Mouse (Mus musculus) fat pad, adult 2 months (tissue): ENCODE data around the gene Gpatch1.

Experiments used
- DNase-seq: peaks from one replicate; pipeline ENCODE4 v3.0.0-alpha.2; 2011; ENCODE audit warnings: low read depth, low spot score; ENCODE audit errors: extremely low read depth

Gpatch1 gene

DNA sequence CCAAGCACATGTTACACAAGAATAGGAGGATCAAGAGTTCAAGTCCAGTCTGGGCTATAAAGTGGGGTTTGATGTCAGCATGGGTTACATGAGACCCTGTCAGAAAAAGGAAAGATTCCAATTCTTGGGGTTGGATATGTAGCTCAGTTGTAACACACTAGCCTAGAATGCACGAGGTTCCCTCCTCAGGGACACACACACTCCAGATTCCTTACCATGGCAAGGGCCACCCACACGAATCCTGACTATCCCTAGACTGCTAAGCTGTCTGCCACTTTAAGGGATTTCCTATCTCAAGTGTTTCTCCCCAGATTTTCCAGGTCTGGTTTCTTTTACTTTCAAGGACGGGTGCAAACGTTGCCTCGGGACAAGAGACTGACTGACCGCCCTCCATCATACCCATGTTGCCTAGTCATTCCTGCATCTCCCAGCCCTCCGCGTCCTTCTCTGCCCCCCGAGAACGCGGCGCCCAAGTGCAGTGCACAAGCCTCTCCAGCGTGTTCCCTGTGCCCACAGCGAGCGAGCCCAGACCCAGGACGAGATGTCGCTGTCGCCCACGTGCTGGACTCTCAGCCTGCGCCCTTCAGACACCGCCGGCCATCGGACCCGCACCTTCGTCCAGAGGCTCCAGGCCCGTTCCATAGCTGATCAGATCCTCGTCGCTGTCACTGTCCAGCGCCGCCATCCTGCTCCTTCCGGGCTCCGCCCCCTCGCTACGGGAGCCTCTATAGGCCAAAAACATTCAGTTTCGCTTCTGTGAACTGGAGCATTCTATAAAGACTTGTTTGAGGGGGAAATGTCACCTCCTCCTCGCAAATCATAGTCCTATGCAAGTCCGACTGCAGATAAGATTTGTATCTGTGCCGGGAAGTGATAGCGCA, at the start of gene Gpatch1:
Gpatch1 (minus strand) TSS at position 712 of the 881 bp plus-strand sequence.
- no peak for DNase-seq

DNA sequence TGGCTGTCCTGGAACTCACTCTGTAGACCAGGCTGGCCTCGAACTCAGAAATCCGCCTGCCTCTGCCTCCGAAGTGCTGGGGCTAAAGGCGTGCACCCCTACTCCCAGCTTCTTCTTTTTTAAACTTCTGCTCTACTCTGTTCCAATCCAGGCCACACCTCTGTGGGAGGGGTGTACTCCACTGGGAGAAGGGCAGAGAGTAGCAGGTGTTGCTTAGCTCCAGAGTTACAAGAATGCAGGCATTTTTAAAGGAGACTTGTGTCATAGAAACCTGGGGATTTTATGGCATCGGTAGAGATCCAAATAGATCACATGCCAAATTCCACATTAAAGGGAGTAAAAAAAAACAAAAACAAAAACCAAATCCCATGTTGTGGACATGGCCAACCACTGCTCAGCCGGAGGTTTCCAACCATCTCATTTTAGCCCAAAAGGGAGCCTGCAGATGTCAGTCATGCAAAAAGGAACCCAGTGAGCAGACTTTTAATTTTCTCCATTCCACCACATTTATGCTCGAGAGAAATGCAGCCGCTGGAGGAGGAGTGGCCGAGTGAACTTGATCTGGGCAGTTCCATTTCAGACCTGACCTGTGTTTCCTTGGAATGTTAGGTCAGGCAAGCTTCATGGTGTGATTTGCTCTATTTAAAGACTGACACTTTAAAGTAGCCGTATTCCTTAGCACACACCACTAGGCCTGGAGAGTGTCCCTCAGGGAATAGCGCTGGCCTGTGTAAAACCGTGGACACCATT, 47.1 kb upstream of the Gpatch1 start:
- DNase-seq = no peak

DNA sequence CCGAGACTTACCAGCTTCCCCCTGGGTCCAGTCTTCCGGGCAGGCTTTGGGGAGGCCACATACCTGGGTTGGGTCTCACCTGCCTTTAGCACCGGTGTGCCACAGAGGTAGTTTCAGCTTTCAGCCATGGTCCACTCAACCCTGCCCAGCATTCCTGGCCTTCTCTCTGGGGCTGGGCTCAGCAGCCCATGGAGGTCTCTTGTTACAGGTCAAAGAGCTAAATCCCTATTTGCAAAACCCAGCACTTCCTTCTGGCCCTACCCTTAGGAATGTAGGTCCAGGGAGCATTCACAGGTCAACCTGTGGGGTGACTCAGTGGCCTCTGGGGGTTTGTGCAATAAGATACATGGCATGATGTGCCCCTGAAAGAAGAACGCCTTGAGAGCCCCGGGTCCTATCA, 44.6 kb upstream of the Gpatch1 start:
- DNase-seq = no peak

DNA sequence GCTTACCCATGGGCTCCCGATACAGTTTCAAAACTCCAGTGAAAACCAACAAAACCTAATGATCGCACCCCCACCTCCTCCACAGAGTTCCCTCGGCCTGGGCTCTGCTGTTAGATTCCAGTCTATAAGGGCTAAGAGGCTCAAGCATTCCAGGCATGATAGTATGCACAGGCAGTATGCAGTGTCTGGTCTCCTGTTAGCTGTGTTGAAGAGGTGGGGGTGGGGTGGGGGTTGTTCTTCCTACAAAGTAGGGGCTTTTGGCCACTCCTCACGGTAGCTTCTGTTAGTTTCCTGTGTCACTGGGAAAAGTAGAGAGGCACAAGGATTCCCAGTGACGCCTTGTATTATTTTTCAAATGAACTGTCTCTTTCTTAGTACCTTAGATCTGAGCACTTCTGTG, 44.0 kb upstream of the Gpatch1 start:
- no peak for DNase-seq

DNA sequence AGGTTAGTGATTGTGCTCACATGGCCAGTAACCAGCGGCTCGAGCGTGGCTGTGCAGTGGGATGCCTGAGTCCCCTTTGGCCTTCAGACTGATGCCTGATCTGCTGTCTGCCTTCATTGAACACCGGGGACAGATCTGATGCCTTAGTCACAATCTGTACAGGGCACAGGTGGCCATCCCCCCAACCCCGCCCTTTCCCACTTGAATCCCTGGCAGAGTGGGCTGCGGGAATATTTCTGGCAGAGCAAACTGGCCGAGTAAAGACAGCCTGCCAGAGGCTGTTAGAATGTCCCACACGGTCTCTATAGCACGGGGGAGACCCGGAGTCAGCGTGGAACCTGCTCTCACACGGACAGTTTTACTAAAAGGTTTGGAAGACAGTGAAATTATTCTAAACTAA, 39.4 kb upstream of the Gpatch1 start:
- DNase-seq = no peak

DNA sequence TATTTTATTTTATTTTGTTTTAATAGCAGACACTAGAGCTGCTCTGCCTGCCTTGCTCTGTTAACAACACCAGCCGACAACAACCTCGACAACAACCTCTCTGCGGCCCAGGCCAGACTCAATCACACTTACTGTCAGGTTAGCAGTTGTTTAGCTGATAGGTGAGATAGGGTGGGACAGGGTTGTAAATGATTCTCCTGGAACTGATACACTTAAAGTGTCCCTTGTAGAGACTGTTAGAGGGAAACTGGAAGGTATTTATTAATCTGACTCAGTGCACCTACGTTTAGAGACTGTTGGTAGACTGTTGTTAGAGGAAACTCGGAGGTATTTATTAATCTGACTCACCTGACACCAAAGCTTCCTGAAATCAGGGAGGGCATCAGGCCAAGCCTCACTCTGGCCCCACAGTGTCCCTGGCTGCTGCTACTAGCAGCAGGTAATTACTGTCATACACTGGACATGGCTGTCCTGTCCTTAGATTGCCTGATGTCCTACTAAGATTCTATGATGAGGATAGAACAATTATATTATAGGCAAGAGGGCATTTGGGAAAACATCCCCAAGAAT, 37.1 kb upstream of the Gpatch1 start:
- DNase-seq = no peak

DNA sequence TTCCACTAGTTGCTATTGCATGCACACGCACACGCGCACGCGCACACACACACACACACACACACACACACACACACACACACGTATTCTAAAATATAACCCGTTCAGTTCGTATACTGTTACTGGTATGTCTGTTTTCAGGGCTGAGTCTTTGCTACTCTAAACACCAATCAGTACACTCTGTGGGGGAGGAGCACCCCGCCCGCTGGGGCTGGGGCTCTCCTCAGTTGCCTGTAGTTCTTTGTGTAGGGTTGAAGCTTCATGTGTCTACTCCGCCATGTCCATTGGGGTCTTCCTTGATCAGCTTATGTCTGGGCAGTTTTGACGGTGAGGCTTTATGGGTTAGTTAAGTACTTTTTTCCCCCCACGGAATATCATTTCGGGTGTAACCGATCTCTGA, 35.1 kb upstream of the Gpatch1 start:
- no peak for DNase-seq

DNA sequence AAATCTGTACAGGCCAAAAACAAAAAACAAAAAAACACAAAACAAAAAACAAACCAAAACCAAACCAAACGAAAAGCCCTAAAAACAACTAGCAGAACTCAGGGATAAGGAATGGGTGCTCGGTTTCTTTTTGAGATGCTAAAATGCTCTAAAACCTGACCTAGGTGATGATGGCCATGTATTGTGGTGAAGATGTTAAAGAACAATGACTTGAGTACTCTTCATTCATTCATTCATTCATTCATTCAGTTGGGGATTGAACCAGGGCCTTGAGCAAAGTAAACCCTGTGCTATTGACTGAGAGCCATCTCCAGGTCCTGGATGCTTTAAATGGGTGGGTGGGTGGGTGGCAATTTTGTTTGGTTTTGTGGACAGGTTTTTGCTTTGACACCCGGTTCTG, 32.9 kb upstream of the Gpatch1 start:
- DNase-seq = no peak

DNA sequence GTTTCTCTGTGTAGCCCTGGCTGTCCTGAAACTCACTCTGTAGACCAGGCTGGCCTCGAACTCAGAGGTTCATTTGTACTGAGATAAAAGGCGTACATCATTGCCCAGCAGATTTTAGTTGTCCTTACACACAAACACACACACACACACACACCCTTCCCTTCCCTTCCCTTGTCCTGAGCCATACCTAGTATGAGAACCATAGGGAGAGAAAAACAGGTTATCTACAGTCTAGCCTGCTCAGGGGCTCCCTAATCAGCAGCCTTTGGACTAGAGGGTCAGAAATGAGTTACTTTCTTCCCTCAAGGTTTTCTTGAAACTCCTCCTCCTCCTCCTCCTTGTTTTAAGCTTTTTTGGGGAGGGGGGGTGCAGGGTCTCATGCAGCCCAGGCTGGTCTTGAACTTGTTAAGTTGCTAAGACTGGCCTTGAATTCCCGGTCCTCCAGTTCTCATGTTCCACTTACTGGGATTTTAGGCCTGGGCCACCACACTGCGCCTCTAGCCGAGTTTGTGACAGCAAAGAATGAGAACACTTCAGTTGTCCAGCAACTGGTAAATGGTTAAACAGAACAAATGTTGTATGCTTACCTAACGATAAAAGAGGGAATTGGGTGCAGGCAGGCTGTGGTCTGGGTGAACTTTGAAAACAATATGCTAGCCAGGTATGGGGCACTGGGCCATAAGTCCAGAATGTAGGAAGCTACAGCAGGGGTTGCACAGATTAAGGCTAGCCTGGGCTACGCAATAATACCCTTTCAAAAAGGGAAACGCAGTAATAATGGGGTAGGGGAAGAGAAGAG, 31.8 kb upstream of the Gpatch1 start:
- no peak for DNase-seq

DNA sequence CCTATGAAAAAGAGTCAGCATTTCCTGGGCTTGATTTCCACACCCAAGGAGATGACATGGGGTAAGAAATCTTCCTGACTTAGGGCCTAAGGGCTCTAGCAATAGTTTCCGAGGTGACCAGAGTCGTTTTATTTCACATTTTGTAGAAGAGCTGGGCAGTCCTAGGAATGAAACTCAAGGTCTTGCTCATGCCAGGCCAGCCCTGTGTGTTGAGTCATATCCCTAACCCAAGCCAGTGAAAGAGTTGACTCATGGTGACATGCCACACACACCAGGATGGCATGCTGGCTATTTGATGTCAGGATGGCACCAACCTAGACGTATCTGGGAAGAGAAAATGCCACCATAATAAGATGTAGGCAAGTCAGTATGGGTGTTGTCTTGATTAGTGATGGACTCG, 30.8 kb upstream of the Gpatch1 start:
- no peak for DNase-seq

DNA sequence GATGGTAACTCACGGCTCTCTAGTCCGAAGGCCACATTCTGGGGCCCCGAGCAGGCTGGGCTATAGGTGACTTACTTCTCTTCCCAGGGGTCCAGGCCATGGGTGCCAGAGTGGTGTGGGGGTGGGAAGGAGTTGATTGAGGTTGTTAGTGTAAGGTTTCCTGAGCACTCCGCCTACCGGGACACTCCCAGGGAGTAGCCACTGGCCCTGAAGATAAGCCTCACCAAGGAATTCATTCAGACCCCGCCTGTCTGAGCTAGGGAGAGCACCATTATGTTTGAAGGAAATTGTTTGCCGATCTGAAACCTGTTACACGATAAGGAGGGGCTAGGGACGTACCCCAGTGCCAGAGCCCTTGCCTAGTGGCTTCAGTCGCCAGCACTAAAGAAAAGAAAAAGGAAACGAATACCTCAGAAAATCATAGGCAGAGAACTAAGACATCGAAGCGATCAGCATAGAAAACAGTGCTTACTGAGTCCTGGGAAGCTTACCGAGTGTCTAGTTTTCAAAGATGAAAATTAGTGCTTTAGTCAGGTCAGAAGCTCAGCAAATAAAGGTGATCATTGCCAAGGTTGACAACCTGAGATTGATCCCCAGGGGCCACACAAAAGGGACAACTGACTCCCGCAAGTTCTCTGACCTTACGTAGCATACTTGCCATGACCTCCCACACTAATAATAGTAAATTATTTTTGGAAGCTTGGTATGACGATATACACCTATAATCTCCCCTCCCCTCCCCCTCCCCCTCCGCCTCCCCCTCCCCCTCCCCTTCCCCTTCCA, 29.9 kb upstream of the Gpatch1 start:
- no peak for DNase-seq

DNA sequence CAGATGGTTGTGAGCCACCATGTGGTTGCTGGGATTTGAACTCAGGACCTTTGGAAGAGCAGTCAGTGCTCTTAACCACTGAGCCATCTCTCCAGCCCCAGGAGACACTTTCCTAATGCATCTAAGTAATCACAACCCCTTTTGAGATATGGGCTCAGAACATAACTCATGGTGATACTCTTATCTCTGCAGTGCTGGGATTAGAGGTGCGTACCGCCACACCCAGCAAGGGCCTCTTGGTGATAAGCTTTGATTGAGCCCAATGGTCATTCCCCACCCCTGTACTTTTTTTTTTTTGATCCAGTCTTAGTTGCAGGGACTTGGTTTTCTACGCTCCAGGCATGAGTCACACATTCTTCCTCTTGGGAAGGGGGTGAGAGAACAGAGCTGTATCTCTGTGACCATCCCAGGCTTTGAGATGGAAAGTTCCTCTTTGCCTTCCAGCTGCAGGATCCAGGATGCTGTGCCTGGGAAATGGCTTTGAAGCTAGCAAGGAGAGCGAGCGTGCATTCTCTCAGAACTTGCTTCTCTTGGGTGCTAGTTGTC, 26.6 kb upstream of the Gpatch1 start:
- DNase-seq = no peak

DNA sequence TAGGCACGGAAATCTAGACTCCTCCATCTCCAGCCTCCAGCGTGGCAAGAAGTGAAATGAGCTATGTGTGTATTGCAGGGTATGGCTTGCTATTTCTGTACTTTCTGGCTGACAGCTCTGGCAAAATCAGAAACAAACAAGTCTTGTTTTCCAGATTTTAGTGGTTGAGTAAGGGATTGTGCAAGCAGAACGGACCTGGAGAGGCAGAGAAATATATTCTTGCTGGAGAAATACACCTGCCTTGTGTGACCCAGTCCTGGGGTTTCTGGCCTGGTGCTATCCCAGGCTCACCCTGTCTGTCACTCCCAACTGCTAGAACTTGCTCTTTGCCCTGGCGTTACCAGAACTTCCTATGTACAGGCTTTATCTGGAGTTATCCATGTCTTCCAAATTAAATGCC, 24.3 kb upstream of the Gpatch1 start:
- DNase-seq = no peak

DNA sequence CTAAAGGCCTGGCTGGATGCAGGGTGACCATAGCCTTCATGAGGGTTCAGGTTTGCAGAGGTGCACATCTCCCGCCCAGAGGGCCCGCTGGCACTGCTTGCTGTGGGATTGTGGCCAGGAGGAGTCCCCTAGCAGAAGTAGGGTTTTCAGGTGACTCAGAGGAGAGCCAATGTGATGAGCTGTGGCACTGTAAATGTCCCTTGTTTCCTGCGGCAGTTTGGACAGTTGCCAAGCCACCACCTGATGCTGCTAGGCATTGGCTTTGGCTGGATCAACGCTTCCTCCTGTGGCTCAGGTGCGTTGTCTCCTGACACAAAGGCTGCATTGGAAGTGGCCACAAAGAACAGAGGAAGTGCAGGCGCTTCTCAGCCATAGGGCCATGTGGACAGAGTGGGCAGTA, 23.0 kb upstream of the Gpatch1 start:
- no peak for DNase-seq

DNA sequence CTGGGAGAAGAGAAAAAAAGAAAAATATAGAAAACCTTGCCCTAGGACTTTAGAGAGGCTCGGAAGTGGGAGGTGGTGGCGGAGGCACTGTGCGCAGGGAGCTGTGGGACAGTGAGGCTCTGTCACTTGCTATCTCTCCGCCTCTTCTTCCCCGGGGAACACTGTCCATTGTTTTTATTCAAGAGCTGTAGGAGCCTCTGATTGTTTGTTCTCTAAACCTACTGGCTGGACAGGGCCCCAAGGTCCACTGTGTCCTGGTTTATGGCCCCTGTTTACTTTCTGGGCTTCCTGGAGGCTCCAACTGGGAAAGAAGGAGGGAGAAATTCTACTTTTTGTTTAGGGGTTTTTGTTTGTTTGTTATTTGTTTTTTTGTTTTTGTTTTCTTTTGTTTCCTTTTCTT, 22.0 kb upstream of the Gpatch1 start:
- DNase-seq = no peak

DNA sequence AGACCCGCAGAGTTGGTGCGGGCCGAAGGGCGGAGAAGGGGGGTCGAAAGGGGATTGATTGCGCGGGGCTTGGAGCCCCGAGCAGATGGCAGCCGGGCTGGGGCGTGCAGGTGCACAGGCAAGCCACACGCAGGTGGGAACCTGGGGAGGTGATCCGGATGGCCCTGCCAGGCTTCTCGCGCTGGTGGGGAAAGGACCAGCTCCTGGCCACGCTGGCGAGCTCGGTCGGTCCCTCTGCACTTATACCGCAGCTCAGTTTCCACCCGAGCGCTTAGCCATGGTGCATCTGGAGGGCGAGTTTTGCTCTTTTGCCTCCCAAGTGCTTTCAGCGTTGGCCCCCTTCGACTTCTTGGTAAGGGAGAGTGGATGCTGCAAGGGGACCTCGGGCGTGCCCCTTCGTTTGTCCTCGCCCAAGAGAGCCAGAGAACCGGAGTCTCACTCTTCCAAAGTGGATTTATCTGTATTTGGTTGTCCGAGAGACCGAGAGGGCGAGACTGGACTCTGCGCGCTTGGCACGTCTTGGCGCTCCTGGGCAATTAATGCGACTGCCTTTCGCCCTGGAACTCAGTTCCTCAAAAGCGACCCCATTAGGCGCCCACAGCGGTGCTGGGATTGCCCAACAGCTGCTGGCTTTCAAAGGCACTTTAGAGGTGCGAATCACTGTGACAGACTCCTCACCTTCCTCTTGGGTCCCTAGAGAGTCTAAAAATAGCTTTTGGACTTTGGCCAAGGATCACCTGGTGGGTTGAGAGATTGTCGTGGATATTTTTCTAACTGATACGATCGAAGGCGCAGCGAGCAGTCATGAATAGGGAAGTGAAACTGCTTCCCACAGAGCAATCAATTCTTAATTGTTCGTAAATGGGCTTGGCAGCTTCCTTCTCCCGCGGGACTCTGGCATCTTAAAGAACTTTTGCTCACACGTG, 16.6 kb upstream of the Gpatch1 start:
- DNase-seq = peak; percentile 33

DNA sequence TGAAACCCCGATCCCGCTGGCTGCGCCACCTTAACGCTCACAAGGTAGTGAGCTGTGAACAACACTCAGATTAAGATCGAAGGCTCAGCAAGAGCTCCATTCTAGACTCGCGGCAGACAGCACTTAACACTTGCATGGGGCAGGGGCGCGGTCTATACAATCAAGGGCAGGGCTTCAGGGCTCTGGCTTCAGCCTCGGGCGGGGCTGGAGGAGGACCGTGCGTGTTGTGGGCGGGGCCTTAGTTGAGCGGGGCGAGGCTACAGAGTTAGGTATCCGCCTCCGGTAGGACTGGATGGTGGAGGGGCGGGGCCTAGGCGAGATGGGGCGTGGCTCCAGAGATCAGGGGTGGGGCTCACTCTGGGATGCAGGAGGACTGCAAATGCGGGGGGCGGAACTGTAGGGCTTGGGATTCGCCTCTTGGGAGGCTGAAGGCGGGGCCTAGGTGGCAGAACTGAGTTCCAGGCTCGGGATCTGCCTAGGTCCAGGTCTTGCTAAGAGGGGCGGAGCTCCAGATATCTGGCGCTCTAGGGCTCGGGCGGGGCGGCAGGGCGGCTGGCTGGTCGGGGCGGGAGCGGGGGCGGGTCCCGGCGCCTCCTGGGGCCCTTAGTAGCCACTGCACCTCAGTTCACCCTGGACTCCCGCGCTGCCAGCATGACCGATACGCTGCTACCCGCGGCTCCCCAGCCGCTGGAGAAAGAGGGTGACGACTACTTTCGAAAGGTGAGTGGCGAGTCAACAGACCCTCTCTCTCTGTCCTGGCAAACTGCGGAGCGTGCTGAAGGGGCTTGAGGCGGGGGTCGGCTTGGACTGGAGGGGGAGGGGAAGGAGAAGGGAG, 15.7 kb upstream of the Gpatch1 start, which contains the start of gene Rhpn2:
Rhpn2 (plus strand) TSS at position 479 of the 835 bp plus-strand sequence.
- peak; percentile 82 for DNase-seq

DNA sequence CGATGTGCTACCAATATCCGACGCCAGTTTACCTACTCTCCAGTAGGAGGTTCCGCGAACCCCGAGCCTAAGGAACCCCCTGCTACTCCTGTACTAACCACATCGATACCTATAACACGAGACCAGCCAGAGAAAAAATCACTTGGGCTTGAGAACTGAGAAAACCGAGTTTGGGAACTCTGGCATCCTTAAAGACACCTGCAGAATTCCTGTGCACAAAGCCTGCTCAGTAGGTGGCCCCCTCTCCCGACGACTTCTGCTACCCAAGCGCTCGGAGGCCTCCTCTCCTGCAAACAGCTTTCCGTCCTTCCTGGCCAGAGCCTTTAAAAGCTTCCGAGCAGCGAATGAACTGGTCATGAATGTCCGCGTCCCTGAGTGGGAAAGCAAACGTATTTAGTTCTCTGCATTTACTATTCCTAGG, 15.0 kb upstream of the Gpatch1 start:
- no peak for DNase-seq
